Mouse (Mus musculus) thymus, postnatal 36 days (tissue): ENCODE measurements around the gene Hbq1b.
"Not testable (repeated sequence)": the region's sequence is repeated elsewhere in the genome, so short reads cannot be mapped to it uniquely, and the experiment has no call there.

Experiments
- DNase-seq, 2 experiments: peaks; one replicate each; pipeline ENCODE4 v3.0.0; 2022; ENCODE audit warnings: mixed read lengths in 2 of 2

The Hbq1b gene

DNA sequence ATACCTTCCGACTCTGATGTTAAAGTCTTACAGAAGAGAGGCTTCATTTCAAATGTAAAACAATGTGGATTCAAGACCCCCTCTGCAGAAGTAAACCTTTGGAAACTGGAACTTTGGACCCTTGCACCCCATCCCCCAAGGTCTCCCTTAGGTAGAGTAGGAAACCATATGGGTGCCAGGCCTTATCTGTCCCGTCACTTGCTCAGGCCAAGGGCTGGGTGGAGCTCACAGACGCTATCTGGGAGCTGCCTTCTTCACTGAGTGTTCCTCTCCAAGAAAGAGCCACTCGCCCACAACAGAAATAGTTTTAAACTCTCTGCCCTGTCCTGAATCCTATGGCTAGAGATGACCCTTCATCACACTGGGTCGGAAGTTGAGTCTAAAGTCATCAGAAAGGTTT lies 17.8 kb upstream of the Hbq1b start:
- DNase-seq: no peak

GRCm38 (mm10) chr11:32271178-32271577 lies 15.6 kb upstream of the Hbq1b start:
- no peak for DNase-seq

GRCm38 (mm10) chr11:32276347-32276746 lies 10.4 kb upstream of the Hbq1b start, which contains the start of gene Hba-x:
Hba-x (plus strand) TSS chr11:32276400.
- DNase-seq: no peak

GRCm38 (mm10) chr11:32277736-32278457 lies 8.9 kb upstream of the Hbq1b start:
- DNase-seq: no peak

DNA sequence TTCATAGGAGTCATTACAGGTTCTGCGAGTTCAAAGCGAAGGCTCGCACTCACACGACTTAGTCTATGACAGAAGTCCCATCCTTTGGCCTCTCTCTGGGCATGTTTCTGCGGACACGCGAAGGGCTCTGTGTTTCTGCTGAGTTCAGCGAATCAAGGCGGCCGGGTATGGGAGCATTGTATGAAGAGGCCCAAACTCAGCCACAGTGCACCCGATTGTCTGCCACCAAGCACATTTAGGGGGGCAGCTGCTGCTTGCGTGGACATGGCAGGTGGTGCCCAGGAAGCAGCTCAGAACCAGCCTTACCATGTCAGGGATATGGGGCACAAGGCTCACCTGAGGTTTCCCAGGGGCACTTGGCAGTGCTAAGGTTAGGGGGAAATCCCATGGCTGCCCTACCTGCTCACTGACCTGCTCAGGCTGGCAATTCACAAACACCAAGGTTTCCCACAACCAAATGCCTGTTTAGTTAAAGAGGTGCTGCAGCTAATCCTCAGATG lies 8.3 kb upstream of the Hbq1b start:
- no peak for DNase-seq

DNA sequence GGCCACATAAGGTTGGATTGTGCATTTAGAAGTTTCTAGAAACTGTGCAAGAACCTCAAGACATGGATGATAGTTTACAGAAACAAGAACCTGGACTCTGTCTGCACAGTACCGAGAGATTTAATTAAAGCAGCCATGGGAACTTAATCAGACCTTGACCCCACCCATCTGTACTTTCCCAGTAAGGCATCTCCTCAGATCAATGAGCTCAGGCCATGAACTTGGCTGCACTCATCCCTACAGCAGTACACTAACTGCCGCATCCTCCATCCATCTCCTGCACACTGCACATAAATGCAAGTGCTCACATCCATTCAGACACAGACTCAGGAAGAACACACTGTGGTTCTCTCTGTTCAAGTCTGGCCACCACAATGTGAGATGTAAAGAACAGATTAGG lies 6.1 kb upstream of the Hbq1b start:
- DNase-seq: no peak

- no peak for DNase-seq
Measured at GRCm38 (mm10) chr11:32281416-32282144, 5.2 kb upstream of the Hbq1b start.

DNA sequence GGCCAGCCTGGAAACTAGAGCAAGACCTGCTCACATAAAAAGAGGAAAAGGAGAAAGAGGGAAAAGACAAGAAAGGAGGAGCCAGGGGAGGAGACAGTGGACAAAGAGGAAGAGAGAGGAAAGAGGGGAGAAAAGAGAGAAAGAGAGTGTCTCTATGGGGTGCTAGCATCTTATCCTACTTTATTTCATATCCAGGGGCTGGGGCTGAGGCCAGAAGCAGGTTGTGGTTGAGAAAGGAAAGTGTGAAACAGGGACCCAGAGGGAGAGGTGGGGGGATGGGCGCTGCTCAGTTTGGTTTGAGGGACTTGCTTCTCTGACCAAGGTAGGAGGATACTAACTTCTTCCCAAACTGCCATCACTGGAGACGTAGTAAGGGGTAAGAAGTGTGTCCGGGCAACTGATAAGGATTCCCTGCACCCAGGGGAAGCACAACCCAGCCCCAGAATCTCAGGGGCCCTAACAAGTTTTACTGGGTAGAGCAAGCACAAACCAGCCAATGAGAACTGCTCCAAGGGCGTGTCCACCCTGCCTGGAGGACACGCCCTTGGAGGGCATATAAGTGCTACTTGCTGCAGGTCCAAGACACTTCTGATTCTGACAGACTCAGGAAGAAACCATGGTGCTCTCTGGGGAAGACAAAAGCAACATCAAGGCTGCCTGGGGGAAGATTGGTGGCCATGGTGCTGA lies 3.5 kb upstream of the Hbq1b start, which contains the start of gene Hba-a1:
Gene Hba-a1, plus strand, starts transcription at position 421 of the 687 bp plus-strand sequence.
- DNase-seq: not testable (repeated sequence)

DNA sequence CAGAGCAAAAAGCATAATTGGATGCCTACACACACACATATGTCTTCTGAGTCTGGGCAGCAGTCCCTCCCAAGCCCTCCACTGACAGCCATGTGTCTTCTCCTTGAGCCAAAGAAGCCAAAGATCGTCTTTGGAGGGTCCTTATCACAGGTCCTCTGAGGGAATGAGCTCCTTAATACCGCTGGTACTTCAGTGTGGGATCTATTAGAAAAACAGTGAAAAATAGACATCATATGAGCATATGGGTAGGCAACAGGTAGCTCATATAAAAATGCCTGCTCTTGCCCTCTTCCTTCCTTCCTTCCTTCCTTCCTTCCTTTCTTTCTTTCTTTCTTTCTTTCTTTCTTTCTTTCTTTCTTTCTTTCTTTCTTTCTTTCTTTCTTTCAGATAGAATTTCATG lies 2.2 kb upstream of the Hbq1b start:
- DNase-seq: not testable (repeated sequence)

- DNase-seq: no peak
Measured at GRCm38 (mm10) chr11:32285031-32285775, 1.6 kb upstream of the Hbq1b start.

DNA sequence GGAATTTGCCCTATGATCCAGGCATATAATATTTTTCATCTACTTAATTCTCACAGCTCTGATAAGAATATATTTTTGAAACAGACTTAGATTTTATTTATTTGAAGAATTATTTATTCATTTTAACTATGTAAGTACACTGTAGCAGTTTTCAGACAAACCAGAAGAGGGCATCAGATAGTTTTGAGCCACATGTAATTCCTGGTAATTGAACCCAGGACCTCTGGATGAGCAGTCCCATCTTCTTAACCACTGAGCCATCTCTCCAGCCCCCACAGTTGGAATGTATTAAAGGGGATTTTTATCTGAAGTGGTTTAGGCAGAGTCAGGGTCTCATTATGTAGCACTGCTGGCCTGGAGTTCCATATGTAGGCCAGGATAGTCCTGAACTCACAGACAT lies 878 bp upstream of the Hbq1b start:
- DNase-seq: not testable (repeated sequence)

- no peak for DNase-seq
Measured at GRCm38 (mm10) chr11:32287493-32287825, 694 bp downstream of the Hbq1b start.

GRCm38 (mm10) chr11:32292819-32293218 lies 6.1 kb downstream of the Hbq1b start:
- DNase-seq: not testable (repeated sequence)

GRCm38 (mm10) chr11:32293479-32293878 lies 6.7 kb downstream of the Hbq1b start:
- DNase-seq: not testable (repeated sequence)

- not testable (repeated sequence) for DNase-seq
Measured at GRCm38 (mm10) chr11:32296203-32296602, 9.4 kb downstream of the Hbq1b start, which contains the start of gene Hba-a2. Hba-a2 (plus strand) TSS chr11:32296489.

GRCm38 (mm10) chr11:32297417-32297816 lies 10.7 kb downstream of the Hbq1b start:
- DNase-seq: not testable (repeated sequence)

DNA sequence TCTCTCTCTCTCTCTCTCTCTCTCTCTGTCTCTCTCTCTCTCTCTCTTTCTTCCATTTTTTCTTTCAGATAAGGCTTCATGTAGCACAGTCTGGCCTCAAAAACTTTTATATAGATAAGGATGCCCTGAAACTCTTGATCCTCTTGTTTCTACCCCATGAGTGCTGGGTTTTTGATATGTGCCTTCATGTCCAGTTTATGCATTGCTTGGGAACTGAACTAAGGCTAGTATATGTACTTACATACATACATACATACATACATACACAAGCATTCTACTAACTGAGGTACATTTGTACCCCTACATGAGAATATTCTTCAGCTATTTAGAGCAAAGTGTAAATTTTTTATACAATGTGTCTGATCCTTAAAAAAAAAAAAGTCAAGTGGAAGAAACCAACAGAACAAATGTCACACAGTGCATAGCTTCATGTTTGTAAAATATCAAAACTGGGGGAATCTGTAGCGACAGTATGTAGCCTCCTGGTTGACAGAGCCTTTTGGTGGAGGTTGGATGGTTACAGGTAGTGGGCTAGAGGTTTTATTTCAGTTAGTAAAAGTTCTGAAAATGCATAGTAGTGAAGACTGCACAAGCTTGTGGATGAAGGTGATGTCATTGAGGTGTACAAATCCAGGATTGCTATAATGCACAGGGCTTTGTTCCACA lies 11.2 kb downstream of the Hbq1b start:
- no peak for DNase-seq

- no peak for DNase-seq
Measured at GRCm38 (mm10) chr11:32298532-32298918, 11.8 kb downstream of the Hbq1b start.

DNA sequence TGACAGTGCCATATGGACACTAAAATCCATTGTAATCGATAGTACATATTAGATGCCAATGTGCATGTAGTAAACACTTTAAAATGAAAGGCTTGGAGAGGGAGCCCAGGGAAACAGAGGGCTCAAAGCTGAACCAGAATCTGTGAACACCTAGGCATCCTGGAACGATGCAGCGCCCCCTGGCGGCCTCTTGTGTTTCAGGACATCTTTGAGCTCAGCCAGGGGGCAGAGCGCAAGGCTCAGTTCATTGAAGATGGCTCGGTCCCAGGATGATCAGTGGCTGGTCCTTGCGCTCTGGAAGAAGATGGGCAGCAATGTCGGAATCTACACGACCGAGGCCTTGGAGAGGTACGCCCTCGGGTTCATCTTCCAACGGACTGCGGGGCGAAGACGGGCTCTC lies 13.1 kb downstream of the Hbq1b start, which contains the start of gene Hbq1a:
Gene Hbq1a, plus strand, starts transcription at position 205 of the 400 bp plus-strand sequence.
- DNase-seq: peak; percentile 53

DNA sequence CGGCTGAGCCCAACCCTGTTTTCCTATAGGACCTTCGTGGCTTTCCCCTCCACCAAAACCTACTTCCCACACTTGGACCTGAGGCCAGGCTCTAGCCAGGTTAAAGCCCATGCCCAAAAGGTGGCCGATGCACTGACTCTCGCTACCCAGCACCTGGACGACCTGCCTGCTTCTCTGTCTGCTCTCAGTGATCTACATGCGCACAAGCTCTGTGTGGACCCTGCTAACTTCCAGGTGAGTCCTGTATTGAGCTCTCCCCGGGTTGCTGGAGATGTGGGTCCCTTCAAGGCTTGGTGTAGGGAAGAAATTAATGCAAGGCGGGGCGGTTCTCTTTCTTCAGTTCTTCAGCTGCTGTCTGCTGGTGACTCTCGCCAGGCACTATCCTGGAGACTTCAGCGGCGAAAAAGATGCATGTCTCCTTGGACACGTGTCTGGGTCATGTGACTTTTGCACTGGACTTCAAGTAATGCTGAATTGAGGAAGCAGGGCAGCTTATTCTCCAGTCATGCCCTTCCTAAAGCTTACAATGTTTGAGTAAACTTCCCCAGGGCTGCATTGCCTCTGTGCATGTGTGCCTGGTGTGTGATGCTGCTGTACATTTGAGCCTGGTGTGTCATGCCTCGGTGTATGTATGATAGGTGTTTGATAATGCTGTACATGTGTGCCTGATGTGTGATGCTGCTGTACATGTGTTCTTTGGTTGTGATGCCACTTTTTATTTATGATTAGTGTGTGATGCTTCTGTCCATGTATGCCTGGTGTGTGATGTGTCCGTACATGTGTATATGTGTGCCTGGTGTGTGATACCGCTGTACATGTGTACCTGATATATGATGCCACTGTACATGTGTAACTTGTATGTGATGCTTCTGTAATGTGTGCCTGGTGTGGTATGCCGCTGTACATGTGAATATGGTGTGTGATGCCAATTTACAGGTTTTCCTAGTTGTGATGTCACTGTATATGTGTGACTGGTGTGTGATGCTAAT lies 13.8 kb downstream of the Hbq1b start:
- no peak for DNase-seq

DNA sequence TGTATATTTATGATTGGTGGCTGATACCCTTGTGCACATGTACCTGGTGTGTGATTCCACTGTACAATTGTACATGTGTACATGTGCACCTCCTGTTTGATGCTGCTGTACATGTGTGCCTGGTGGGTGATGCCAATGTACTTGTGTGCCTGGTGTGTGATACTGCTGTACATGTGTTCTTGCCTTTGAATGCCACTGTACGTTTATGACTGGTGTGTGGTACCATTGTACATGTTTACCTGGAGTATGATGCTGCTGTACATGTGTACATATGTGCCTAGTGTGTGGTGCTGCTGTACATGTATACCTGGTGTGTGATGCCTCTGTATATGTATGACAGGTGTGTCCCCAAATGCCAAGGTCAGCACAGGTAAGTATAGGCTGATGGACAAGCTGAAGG lies 14.7 kb downstream of the Hbq1b start:
- no peak for DNase-seq
